Mouse (Mus musculus) erythroblast, embryonic 14.5 days (primary cell): ENCODE data around the gene Keap1.
"Not testable (repeated sequence)": the region's sequence is repeated elsewhere in the genome, so short reads cannot be mapped to it uniquely, and the experiment has no call there.

Experiments used
- GATA1 ChIP-seq: IDR thresholded peaks from 2 replicates; pipeline ENCODE4 v1.6.1; 2012; ENCODE audit warnings: low read length, inconsistent platforms, mixed read lengths
- TAL1 ChIP-seq: IDR thresholded peaks from 3 replicates; pipeline ENCODE4 v1.6.1; 2012; ENCODE audit warnings: low read length, inconsistent platforms, mixed read lengths

DNA sequence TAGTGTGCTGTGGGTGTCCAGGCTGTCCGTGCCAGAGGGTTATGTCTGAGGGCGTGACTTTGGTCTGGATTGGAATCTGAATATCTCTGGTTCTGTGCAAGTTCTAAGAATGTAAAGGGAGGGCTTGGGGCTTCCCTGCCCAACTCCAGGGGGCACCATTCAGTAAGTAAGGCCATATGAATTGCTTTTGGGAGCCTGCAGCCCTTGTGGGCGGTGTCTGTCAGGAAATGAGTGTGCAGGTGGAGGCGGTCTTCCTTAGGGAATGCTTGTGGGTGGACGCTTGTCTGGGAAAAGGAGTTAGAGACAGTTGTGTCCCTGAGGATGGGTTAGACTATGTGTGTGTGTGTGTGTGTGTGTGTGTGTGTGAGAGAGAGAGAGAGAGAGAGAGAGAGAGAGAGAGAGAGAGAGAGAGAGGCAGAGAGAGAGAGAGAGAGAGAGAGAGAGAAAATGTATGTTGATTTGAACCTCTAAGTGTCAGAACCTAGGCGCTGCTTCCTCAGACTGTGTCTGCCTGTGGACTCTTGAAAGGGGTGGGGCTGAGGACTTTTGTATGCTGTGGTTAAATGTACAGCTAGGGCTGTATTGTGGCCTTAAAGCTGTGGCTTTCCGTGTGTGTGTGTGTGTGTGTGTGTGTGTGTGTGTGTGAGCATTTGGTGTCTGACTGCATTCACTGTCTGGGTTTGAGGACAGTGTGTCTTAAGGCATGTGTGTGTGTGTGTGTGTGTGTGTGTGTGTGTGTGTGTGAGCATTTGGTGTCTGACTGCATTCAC, 43.2 kb downstream of the Keap1 start:
- TF ChIP-seq GATA1, TAL1: not testable (repeated sequence)
